Mouse (Mus musculus): ENCODE data around the gene Ankrd61. TPM values are rescaled to one million over a fixed set of nuclear protein-coding genes. Genes with fewer than 3 reads are reported as not detected.

The Ankrd61 gene
- polyA plus RNA-seq, 1 experiment, result 0.18 TPM

DNA sequence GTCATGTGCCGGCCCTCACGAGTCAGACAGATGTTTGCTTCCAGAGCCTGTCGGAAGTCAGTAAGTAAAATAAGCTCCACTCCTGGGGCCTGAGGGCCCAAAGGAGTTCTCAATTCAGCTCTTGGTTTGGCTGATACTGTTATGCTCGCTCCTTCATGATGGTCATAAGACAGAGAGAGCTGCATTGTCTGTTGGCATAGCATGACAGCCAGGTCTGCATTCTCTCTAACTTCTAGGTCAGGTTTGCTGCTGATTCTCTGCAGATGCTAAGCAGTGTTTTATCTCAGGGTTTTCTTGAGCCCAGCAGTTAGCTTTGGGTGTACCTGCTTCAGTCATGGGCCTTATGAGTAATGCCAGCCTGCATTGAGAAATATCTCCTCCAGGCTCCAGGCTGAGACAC, 31.8 kb upstream of the Ankrd61 start:
- WGBS, result 94% methylated on average over 4 of the region's 4 CpGs
- DNase-seq, result no peak
- TF ChIP-seq POLR2A (IDR thresholded peaks at IDR 0.05; ENCODE audit: borderline replicate concordance, extremely low read depth, low read depth, low read length), result no peak
- TF ChIP-seq CTCF (IDR thresholded peaks at IDR 0.05; ENCODE audit: insufficient read depth, low read length), result no peak
- Histone ChIP-seq H3K4me3 (replicated peaks; ENCODE audit: extremely low read depth, low read depth, low read length) (no peak overlapping the region), H3K4me1 (ENCODE audit: control insufficient read depth, insufficient read depth, low read length) (no peaks in the 10 kb centered on the region)

GRCm38 (mm10) chr5:143927875-143928274, 30.4 kb upstream of the Ankrd61 start, which contains the start of gene Gm42421:
Gene Gm42421, plus strand, starts transcription at chr5:143928175.
- Histone ChIP-seq H3K4me1 (ENCODE audit: control insufficient read depth, insufficient read depth, low read length) (no peaks in the 10 kb centered on the region), H3K4me3 (replicated peaks; ENCODE audit: extremely low read depth, low read depth, low read length) (no peak within 1 kb of the TSS)
- WGBS, result 95% methylated on average over 8 of the region's 8 CpGs
- no peak for TF ChIP-seq POLR2A (IDR thresholded peaks at IDR 0.05; ENCODE audit: borderline replicate concordance, extremely low read depth, low read depth, low read length)
- no peak for TF ChIP-seq CTCF (IDR thresholded peaks at IDR 0.05; ENCODE audit: insufficient read depth, low read length)
- DNase-seq, result no peak

GRCm38 (mm10) chr5:143924781-143925452, 27.4 kb upstream of the Ankrd61 start:
- no peaks in the 10 kb centered on the region for H3K4me1 ChIP-seq (ENCODE audit: control insufficient read depth, insufficient read depth, low read length)
- no peak for TF ChIP-seq CTCF (IDR thresholded peaks at IDR 0.05; ENCODE audit: insufficient read depth, low read length)
- WGBS, result 87% methylated on average over 6 of the region's 6 CpGs

GRCm38 (mm10) chr5:143918120-143918519, 20.6 kb upstream of the Ankrd61 start:
- 90% methylated on average over 3 of the region's 3 CpGs for WGBS
- no peak for TF ChIP-seq POLR2A (IDR thresholded peaks at IDR 0.05; ENCODE audit: borderline replicate concordance, extremely low read depth, low read depth, low read length)
- no peak for TF ChIP-seq CTCF (IDR thresholded peaks at IDR 0.05; ENCODE audit: insufficient read depth, low read length)
- Histone ChIP-seq H3K4me1 (ENCODE audit: control insufficient read depth, insufficient read depth, low read length) (no peaks in the 10 kb centered on the region), H3K4me3 (replicated peaks; ENCODE audit: extremely low read depth, low read depth, low read length) (no peak overlapping the region)
- no peak for DNase-seq

More at GRCm38 (mm10) chr5:143924781-143925452, 27.4 kb upstream of the Ankrd61 start:
- no peak for DNase-seq
- H3K4me3 ChIP-seq (replicated peaks; ENCODE audit: extremely low read depth, low read depth, low read length), result no peak overlapping the region

DNA sequence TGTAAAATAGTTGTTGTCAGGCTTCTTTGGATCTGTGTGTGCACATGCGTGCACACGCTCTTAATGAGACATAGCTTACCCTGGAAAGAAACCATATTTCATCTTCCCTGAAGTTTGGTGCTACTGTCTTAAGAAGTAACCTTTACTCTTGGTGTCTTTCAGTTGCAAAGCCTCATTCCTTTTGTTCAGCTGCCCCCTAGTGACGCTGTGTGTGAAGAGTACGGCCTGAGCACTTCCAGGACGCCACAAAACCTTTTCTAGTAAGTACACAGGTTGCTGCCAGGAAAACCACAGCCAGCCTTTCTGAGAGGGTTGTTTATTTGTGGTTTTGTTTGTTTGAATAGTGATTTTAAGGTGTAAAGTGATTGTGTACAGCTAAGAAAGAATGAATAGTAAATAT, 19.9 kb upstream of the Ankrd61 start:
- peak; percentile 50 for DNase-seq
- 32% methylated on average over 5 of the region's 5 CpGs for WGBS
- TF ChIP-seq POLR2A (IDR thresholded peaks at IDR 0.05; ENCODE audit: borderline replicate concordance, extremely low read depth, low read depth, low read length) (no peak), CTCF (IDR thresholded peaks at IDR 0.05; ENCODE audit: insufficient read depth, low read length) (peak; percentile 75)
- Histone ChIP-seq H3K4me1 (ENCODE audit: control insufficient read depth, insufficient read depth, low read length) (no peaks in the 10 kb centered on the region), H3K4me3 (replicated peaks; ENCODE audit: extremely low read depth, low read depth, low read length) (no peak overlapping the region)

GRCm38 (mm10) chr5:143916221-143916620, 18.7 kb upstream of the Ankrd61 start:
- TF ChIP-seq POLR2A (IDR thresholded peaks at IDR 0.05; ENCODE audit: borderline replicate concordance, extremely low read depth, low read depth, low read length) (no peak), CTCF (IDR thresholded peaks at IDR 0.05; ENCODE audit: insufficient read depth, low read length) (no peak)
- 94% methylated on average over 9 of the region's 9 CpGs for WGBS
- Histone ChIP-seq H3K4me1 (ENCODE audit: control insufficient read depth, insufficient read depth, low read length) (no peaks in the 10 kb centered on the region), H3K4me3 (replicated peaks; ENCODE audit: extremely low read depth, low read depth, low read length) (no peak overlapping the region)
- DNase-seq, result no peak

DNA sequence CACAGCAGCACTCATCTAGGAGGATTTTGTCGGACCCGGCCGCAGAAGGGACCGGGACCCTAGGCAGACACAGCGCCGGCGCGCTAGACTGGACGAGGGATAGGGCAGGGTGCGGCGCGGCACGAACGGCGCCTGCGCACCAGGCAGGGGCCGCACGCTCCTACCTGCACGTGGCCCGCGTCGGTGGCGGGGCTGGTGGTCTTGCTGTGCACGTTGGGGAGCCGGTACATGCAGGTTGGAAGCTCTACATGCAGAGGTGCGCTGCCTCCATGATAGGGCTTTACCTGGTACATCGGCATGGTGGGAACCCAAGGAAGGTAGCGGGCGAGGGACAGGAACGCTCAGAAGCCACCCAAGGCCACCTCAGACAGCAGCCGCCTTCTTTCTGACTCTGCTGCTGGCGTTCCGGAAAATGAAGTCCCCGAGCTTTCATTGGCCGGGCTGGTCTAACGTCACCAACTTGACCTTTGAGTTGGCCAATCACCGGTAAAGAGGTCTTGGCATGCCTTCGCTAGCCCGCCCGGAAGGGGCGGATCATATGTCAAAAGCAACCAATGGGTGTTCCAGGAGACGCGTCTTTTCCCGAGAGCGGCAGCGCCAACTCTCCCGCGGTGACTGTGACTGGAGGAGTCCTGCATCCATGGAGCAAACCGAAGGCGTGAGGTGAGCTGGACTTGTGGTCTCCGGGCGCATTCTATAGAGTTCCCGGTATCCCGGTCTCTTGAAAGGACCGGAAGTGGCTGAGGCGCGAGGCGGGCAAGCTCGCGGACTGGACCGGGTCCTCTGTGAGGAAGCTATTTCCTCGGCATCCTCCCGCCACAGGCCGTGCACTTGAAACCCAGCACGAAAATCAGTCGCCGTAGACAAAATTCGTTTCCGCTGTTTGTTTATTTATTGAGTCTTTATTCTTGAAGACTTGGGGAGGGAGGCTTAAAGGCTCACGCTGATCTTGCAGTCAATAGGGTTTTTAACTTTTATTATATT, 12.2 kb upstream of the Ankrd61 start, which contains the start of the genes Aimp2 and Pms2:
Gene Aimp2, minus strand, starts transcription at position 431 of the 984 bp plus-strand sequence.
Gene Pms2, plus strand, starts transcription at position 548 of the 984 bp plus-strand sequence.
- WGBS, result under 1% methylated on average over 70 of the region's 70 CpGs
- peak; percentile 94 for DNase-seq
- Histone ChIP-seq H3K4me3 (replicated peaks; ENCODE audit: extremely low read depth, low read depth, low read length) (peak within 1 kb of the TSS; percentile 99), H3K4me1 (ENCODE audit: control insufficient read depth, insufficient read depth, low read length) (peaks cover 3% of the 10 kb centered on the region; the same call in 1 of the 2 replicates)
- TF ChIP-seq POLR2A (IDR thresholded peaks at IDR 0.05; ENCODE audit: borderline replicate concordance, extremely low read depth, low read depth, low read length) (peak; percentile 52; the same call in 1 of the 2 replicates), CTCF (IDR thresholded peaks at IDR 0.05; ENCODE audit: insufficient read depth, low read length) (no peak)

- H3K4me1 ChIP-seq (ENCODE audit: control insufficient read depth, insufficient read depth, low read length), result peaks cover 3% of the 10 kb centered on the region; the same call in 1 of the 2 replicates
- peak overlapping the region; percentile 99 for H3K4me3 ChIP-seq (replicated peaks; ENCODE audit: extremely low read depth, low read depth, low read length)
- TF ChIP-seq CTCF (IDR thresholded peaks at IDR 0.05; ENCODE audit: insufficient read depth, low read length) (no peak), POLR2A (IDR thresholded peaks at IDR 0.05; ENCODE audit: borderline replicate concordance, extremely low read depth, low read depth, low read length) (no peak)
- no peak for DNase-seq
- WGBS, result 2% methylated on average over 9 of the region's 9 CpGs
Measured at GRCm38 (mm10) chr5:143908926-143909325, 11.4 kb upstream of the Ankrd61 start.

- Histone ChIP-seq H3K4me3 (replicated peaks; ENCODE audit: extremely low read depth, low read depth, low read length) (no peak overlapping the region), H3K4me1 (ENCODE audit: control insufficient read depth, insufficient read depth, low read length) (peaks cover 3% of the 10 kb centered on the region; the same call in 1 of the 2 replicates)
- TF ChIP-seq CTCF (IDR thresholded peaks at IDR 0.05; ENCODE audit: insufficient read depth, low read length), result no peak
- TF ChIP-seq POLR2A (IDR thresholded peaks at IDR 0.05; ENCODE audit: borderline replicate concordance, extremely low read depth, low read depth, low read length), result no peak
- WGBS, result 81% methylated on average over 8 of the region's 8 CpGs
- no peak for DNase-seq
Measured at GRCm38 (mm10) chr5:143906429-143906828, 8.9 kb upstream of the Ankrd61 start.

Measured in lung, adult 2 months (tissue).